Comparison of ENCODE assay signal across 32 mouse cellular contexts in the genomic region with DNA sequence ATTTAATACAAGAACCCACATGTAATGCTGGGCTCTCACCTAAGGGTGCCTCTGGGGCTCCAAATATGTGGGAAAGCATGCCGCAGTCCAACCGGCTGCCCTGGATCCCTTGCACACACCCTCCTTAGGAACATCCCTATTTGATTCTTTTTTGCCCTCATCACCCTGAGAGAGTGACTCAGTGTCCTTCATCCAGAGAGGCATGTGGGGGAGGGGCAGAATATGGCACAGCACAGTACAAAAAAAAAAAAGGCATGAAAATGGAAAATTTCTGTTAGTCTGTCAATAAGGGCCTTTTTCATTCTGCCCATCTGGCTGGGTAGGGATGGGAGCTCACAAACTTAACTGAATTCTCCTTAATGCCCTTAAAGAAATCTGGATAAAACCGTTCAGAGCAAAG. TPM values are rescaled to one million over a fixed set of nuclear protein-coding genes. Genes with fewer than 3 reads are reported as not detected.
DNase-seq lines count a peak whose midpoint lies in the region; ATAC-seq and TF ChIP-seq lines count a peak whose summit lies in the region.
"Had no signal": no experiment of that assay in that cellular context is flagged by ENCODE, and none has a peak within 500 bp of the region (broad histone marks: within the 10 kb centered on the region; RNA-seq: fewer than 3 reads in every experiment).

No protein-coding gene starts in this region.

- H3K9me3 ChIP-seq in kidney, embryonic 16.5 days (ENCODE audit: low read length), result no peaks in the 10 kb centered on the region
- H3K9me3 ChIP-seq in kidney, embryonic 15.5 days (replicated peaks), result no peaks in the 10 kb centered on the region
- no peaks in the 10 kb centered on the region for H3K9me3 ChIP-seq in stomach, postnatal 0 days (ENCODE audit: control insufficient read depth, low read length)
- no peaks in the 10 kb centered on the region for H3K9me3 ChIP-seq in hindbrain, embryonic 12.5 days (replicated peaks)
- H3K9me3 ChIP-seq: embryonic facial prominence, embryonic 10.5 days; embryonic facial prominence, embryonic 13.5 days; forebrain, embryonic 12.5 days; forebrain, embryonic 15.5 days; heart, embryonic 10.5 days; hindbrain, embryonic 13.5 days; intestine, embryonic 15.5 days had no signal

- H3K9ac ChIP-seq in kidney, embryonic 16.5 days (replicated peaks; ENCODE audit: low read length), result no peak overlapping the region
- H3K9ac ChIP-seq in kidney, embryonic 15.5 days, result no peak overlapping the region
- H3K9ac ChIP-seq in stomach, postnatal 0 days (ENCODE audit: low read length), result no peak overlapping the region
- no peak overlapping the region for H3K9ac ChIP-seq in hindbrain, embryonic 12.5 days
- H3K9ac ChIP-seq: embryonic facial prominence, embryonic 13.5 days; forebrain, embryonic 12.5 days; forebrain, embryonic 15.5 days; hindbrain, embryonic 13.5 days; intestine, embryonic 15.5 days had no signal

- H3K27me3 ChIP-seq in kidney, embryonic 16.5 days (ENCODE audit: insufficient read depth, low read length), result no peaks in the 10 kb centered on the region
- H3K27me3 ChIP-seq in kidney, embryonic 15.5 days, result no peaks in the 10 kb centered on the region
- H3K27me3 ChIP-seq in stomach, postnatal 0 days (ENCODE audit: control insufficient read depth, insufficient read depth, low read length), result no peaks in the 10 kb centered on the region
- H3K27me3 ChIP-seq in hindbrain, embryonic 12.5 days, result no peaks in the 10 kb centered on the region
- H3K27me3 ChIP-seq: embryonic facial prominence, embryonic 13.5 days; forebrain, embryonic 12.5 days; forebrain, embryonic 15.5 days; hindbrain, embryonic 13.5 days; intestine, embryonic 15.5 days had no signal

- peak overlapping the region; percentile 51; the same call in 1 of the 2 replicates for H3K27ac ChIP-seq in kidney, embryonic 16.5 days (ENCODE audit: low read length)
- no peak overlapping the region for H3K27ac ChIP-seq in kidney, embryonic 15.5 days
- H3K27ac ChIP-seq in stomach, postnatal 0 days (replicated peaks), result no peak overlapping the region
- no peak overlapping the region for H3K27ac ChIP-seq in hindbrain, embryonic 12.5 days
- H3K27ac ChIP-seq: embryonic facial prominence, embryonic 10.5 days; embryonic facial prominence, embryonic 13.5 days; forebrain, embryonic 12.5 days; forebrain, embryonic 15.5 days; heart, embryonic 10.5 days; hindbrain, embryonic 13.5 days; intestine, embryonic 15.5 days had no signal

- H3K4me2 ChIP-seq in kidney, embryonic 16.5 days (replicated peaks; ENCODE audit: low read depth, low read length), result no peak overlapping the region
- no peak overlapping the region for H3K4me2 ChIP-seq in kidney, embryonic 15.5 days
- H3K4me2 ChIP-seq in stomach, postnatal 0 days (replicated peaks; ENCODE audit: low read depth), result no peak overlapping the region
- no peak overlapping the region for H3K4me2 ChIP-seq in hindbrain, embryonic 12.5 days (replicated peaks)
- H3K4me2 ChIP-seq: embryonic facial prominence, embryonic 13.5 days; forebrain, embryonic 12.5 days; forebrain, embryonic 15.5 days; hindbrain, embryonic 13.5 days; intestine, embryonic 15.5 days had no signal

- no peak overlapping the region for H3K4me3 ChIP-seq in kidney, embryonic 16.5 days (ENCODE audit: low read length)
- no peak overlapping the region for H3K4me3 ChIP-seq in kidney, embryonic 15.5 days (replicated peaks)
- no peak overlapping the region for H3K4me3 ChIP-seq in stomach, postnatal 0 days (ENCODE audit: low read depth, low read length)
- no peak overlapping the region for H3K4me3 ChIP-seq in hindbrain, embryonic 12.5 days
- H3K4me3 ChIP-seq: embryonic facial prominence, embryonic 10.5 days; embryonic facial prominence, embryonic 13.5 days; erythroblast, embryonic 14.5 days; forebrain, embryonic 12.5 days; forebrain, embryonic 15.5 days; heart, embryonic 10.5 days; hindbrain, embryonic 13.5 days; intestine, embryonic 15.5 days had no signal

- no peak for TF ChIP-seq EP300 in stomach, postnatal 0 days (optimal IDR thresholded peaks at IDR 0.05)

- H3K36me3 ChIP-seq in kidney, embryonic 16.5 days (ENCODE audit: insufficient read depth, low read length), result no peaks in the 10 kb centered on the region
- no peaks in the 10 kb centered on the region for H3K36me3 ChIP-seq in kidney, embryonic 15.5 days
- H3K36me3 ChIP-seq in stomach, postnatal 0 days (ENCODE audit: control insufficient read depth, insufficient read depth, low read length), result no peaks in the 10 kb centered on the region
- H3K36me3 ChIP-seq in hindbrain, embryonic 12.5 days, result no peaks in the 10 kb centered on the region
- H3K36me3 ChIP-seq: embryonic facial prominence, embryonic 10.5 days; embryonic facial prominence, embryonic 13.5 days; forebrain, embryonic 12.5 days; forebrain, embryonic 15.5 days; heart, embryonic 10.5 days; hindbrain, embryonic 13.5 days; intestine, embryonic 15.5 days had no signal

- H3K4me1 ChIP-seq in kidney, embryonic 16.5 days (ENCODE audit: insufficient read depth, low read length), result peaks cover 8% of the 10 kb centered on the region; the same call in 1 of the 2 replicates
- H3K4me1 ChIP-seq in kidney, embryonic 15.5 days, result peaks cover 13% of the 10 kb centered on the region
- no peaks in the 10 kb centered on the region; the same call in 1 of the 2 replicates for H3K4me1 ChIP-seq in stomach, postnatal 0 days (replicated peaks; ENCODE audit: control insufficient read depth, insufficient read depth)
- no peaks in the 10 kb centered on the region for H3K4me1 ChIP-seq in hindbrain, embryonic 12.5 days
- H3K4me1 ChIP-seq: embryonic facial prominence, embryonic 10.5 days; embryonic facial prominence, embryonic 13.5 days; forebrain, embryonic 12.5 days; forebrain, embryonic 15.5 days; hindbrain, embryonic 13.5 days; intestine, embryonic 15.5 days had no signal

- peak; percentile 74 for DNase-seq in adrenal gland, adult 2 months
- peak; percentile 81 for DNase-seq in adrenal gland, postnatal 14 days
- DNase-seq in stomach, postnatal 0 days (ENCODE audit: low spot score), result no peak
- no peak for DNase-seq in natural killer cell, adult 2 months (ENCODE audit: low spot score in 2 of 2)
- no peak for DNase-seq in gastrocnemius, postnatal 4 days (ENCODE audit: low spot score in 2 of 2)
- DNase-seq: cerebellum, adult 18-20 months; cerebellum, adult 9-10 months; cerebellum, postnatal 14 days; gastrocnemius, postnatal 10 days; gastrocnemius, postnatal 36 days; heart, adult 18-20 months; kidney, adult 11 months; kidney, adult 8-10 months had no signal

- no peak for TF ChIP-seq CTCF in stomach, postnatal 0 days (IDR thresholded peaks at IDR 0.05; ENCODE audit: low read depth)

- no peak for ATAC-seq in kidney, embryonic 16.5 days (ENCODE audit: low FRiP score, low TSS enrichment)
- ATAC-seq in kidney, embryonic 15.5 days (replicated peaks; ENCODE audit: low FRiP score), result no peak
- 0 out of 2 replicates have a peak, but pooled peaks have one; percentile 26 for ATAC-seq in stomach, postnatal 0 days (ENCODE audit: low FRiP score, low TSS enrichment)
- ATAC-seq in hindbrain, embryonic 12.5 days (ENCODE audit: low FRiP score), result no peak
- ATAC-seq: activated CD4-positive, CD25-positive, alpha-beta regulatory T cell, adult 4 months; CD4-positive, CD25-positive, alpha-beta regulatory T cell, adult 4 months; forebrain, embryonic 15.5 days; hindbrain, embryonic 16.5 days; intestine, embryonic 15.5 days had no signal

- 80% methylated on average over 3 of the region's 3 CpGs for WGBS in kidney, embryonic 16.5 days
- WGBS in kidney, embryonic 15.5 days, result 86% methylated on average over 3 of the region's 3 CpGs
- WGBS in stomach, postnatal 0 days, result 57% methylated on average over 3 of the region's 3 CpGs
- WGBS in hindbrain, embryonic 12.5 days, result 88% methylated on average over 3 of the region's 3 CpGs

RNA-seq across cellular contexts. Expression of gene Csnk2a2, which starts 8.0 kb away (rescaled TPM):
- 8.0 and 8.7 TPM in 2 replicates for polyA plus RNA-seq in kidney, embryonic 16.5 days (2015; fragmentation: Nextera tagmentation; extraction: Ambion mirVana)
- 9.0 and 10.5 TPM in 2 replicates for polyA plus RNA-seq in kidney, embryonic 15.5 days (2015; fragmentation: Nextera tagmentation; extraction: Ambion mirVana)
- total RNA-seq in adrenal gland, adult 2 months (2021), result 10 to 100 TPM; 59.4 to 86.9 TPM
- 10.0 and 13.9 TPM in 2 replicates for polyA plus RNA-seq in adrenal gland, adult 2 months (2012; rRNA removed)
- total RNA-seq in adrenal gland, postnatal 14 days (2021), result 81.9 and 82.2 TPM in 2 replicates
- 7.3 and 7.9 TPM in 2 replicates for polyA plus RNA-seq in stomach, postnatal 0 days (2015; fragmentation: Nextera tagmentation; extraction: Ambion mirVana)
- 10.0 and 12.9 TPM in 2 replicates for polyA plus RNA-seq in hindbrain, embryonic 12.5 days (2016; fragmentation: Nextera tagmentation; extraction: Ambion mirVana)
- total RNA-seq in gastrocnemius, postnatal 4 days (2021), result 10 to 100 TPM; 51.4 to 52.8 TPM

RNA-seq across cellular contexts. Expression of gene Ccdc113, which starts 36.1 kb away (rescaled TPM):
- polyA plus RNA-seq in kidney, embryonic 16.5 days (2015; fragmentation: Nextera tagmentation; extraction: Ambion mirVana), result 1.2 TPM in 2 replicates
- polyA plus RNA-seq in kidney, embryonic 15.5 days (2015; fragmentation: Nextera tagmentation; extraction: Ambion mirVana), result 0.59 and 0.83 TPM in 2 replicates
- 1 to 10 TPM in 1 of 2 experiments, under 1 TPM in 1; 0.81 to 1.7 TPM for total RNA-seq in adrenal gland, adult 2 months (2021)
- polyA plus RNA-seq in adrenal gland, adult 2 months (2012; rRNA removed), result 0.10 TPM in 1 of 2 replicates, not detected in the other
- total RNA-seq in adrenal gland, postnatal 14 days (2021), result 0.98 and 1.7 TPM in 2 replicates
- polyA plus RNA-seq in stomach, postnatal 0 days (2015; fragmentation: Nextera tagmentation; extraction: Ambion mirVana), result 0.42 and 0.62 TPM in 2 replicates
- polyA plus RNA-seq in hindbrain, embryonic 12.5 days (2016; fragmentation: Nextera tagmentation; extraction: Ambion mirVana), result 2.6 and 2.8 TPM in 2 replicates
- under 1 TPM in 1 of 2 experiments, not detected in 1; 0.41 TPM for total RNA-seq in gastrocnemius, postnatal 4 days (2021)
- total RNA-seq: gastrocnemius, adult 18-20 months; gastrocnemius, postnatal 36 days; heart, postnatal 25 days; hematopoietic stem cell, adult 5-6 weeks; MEL had no signal
- polyA plus RNA-seq: activated CD4-positive, CD25-positive, alpha-beta regulatory T cell, adult 4 months; C2C12; CD4-positive, CD25-positive, alpha-beta regulatory T cell, adult 4 months; erythroblast, embryonic 14.5 days had no signal

Comparison
In these comparisons a context has a peak if more than half of its experiments do, and no peak if none do; other contexts are left out.
1. DNase-seq: peak in adrenal gland, adult 2 months (single experiment) and adrenal gland, postnatal 14 days (single experiment); none in stomach, postnatal 0 days (single experiment), natural killer cell, adult 2 months (0 of 2) and gastrocnemius, postnatal 4 days (0 of 2).